Mouse (Mus musculus) E14TG2a.4 (cell line): Measurements from ENCODE around the gene Gm10057.
"Not testable (repeated sequence)": the region's sequence is repeated elsewhere in the genome, so short reads cannot be mapped to it uniquely, and the experiment has no call there.

Experiments
- H3K27me3 ChIP-seq: 2 replicates; pipeline ENCODE4 v1.6.1; 2014; ENCODE audit warnings: low read length, control low read depth; ENCODE audit not compliant: insufficient read depth
- H3K36me3 ChIP-seq: 2 replicates; pipeline ENCODE4 v1.6.1; 2014; ENCODE audit warnings: low read length, control low read depth; ENCODE audit not compliant: insufficient read depth
- H3K4me1 ChIP-seq: replicated peaks from 2 replicates; pipeline ENCODE4 v1.6.1; 2014; ENCODE audit warnings: low read depth, low read length, control low read depth
- H3K4me3 ChIP-seq: replicated peaks from 2 replicates; pipeline ENCODE4 v1.5.1; 2014; ENCODE audit warnings: mild to moderate bottlenecking, low read length
- H3K9me3 ChIP-seq: 2 replicates; pipeline ENCODE4 v1.6.1; 2014; ENCODE audit warnings: low read length, control low read depth

Gene Gm10057

DNA sequence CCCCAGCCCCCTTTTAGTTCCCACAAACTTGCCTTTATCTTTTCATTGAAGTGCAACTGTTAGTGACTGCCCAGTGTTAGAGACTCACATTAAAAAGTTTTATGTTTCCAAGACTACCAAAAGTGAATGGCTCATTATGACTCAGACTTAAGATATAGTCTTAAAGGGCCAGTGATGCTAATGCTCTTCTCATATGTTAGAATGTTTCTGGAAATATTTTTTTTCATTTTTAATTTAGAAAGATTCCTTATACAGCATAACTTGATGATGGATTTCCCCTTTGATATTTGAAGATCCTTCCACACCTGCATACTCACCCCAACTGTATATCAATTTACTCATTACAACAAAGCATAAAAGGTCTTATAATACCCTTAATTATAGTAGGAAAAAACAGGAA is at the start of gene Gm10057:
TSS of gene Gm10057 (minus strand) at position 101 of the 400 bp plus-strand sequence.
- not testable (repeated sequence) for H3K36me3 ChIP-seq, H3K4me1 ChIP-seq, H3K4me3 ChIP-seq, H3K27me3 ChIP-seq, H3K9me3 ChIP-seq

DNA sequence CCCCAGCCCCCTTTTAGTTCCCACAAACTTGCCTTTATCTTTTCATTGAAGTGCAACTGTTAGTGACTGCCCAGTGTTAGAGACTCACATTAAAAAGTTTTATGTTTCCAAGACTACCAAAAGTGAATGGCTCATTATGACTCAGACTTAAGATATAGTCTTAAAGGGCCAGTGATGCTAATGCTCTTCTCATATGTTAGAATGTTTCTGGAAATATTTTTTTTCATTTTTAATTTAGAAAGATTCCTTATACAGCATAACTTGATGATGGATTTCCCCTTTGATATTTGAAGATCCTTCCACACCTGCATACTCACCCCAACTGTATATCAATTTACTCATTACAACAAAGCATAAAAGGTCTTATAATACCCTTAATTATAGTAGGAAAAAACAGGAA is 21.1 kb downstream of the Gm10057 start, which contains the start of gene 4921511M17Rik:
TSS of gene 4921511M17Rik (minus strand) at position 101 of the 400 bp plus-strand sequence.
- H3K4me3 ChIP-seq, H3K36me3 ChIP-seq, H3K4me1 ChIP-seq, H3K27me3 ChIP-seq, H3K9me3 ChIP-seq: not testable (repeated sequence)

DNA sequence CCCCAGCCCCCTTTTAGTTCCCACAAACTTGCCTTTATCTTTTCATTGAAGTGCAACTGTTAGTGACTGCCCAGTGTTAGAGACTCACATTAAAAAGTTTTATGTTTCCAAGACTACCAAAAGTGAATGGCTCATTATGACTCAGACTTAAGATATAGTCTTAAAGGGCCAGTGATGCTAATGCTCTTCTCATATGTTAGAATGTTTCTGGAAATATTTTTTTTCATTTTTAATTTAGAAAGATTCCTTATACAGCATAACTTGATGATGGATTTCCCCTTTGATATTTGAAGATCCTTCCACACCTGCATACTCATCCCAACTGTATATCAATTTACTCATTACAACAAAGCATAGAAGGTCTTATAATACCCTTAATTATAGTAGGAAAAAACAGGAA is 42.3 kb downstream of the Gm10057 start, which contains the start of gene Samt1:
TSS of gene Samt1 (minus strand) at position 101 of the 400 bp plus-strand sequence.
- not testable (repeated sequence) for H3K4me1 ChIP-seq, H3K36me3 ChIP-seq, H3K27me3 ChIP-seq

More for the DNA sequence above, 42.3 kb downstream of the Gm10057 start, which contains the start of gene Samt1:
- not testable (repeated sequence) for H3K9me3 ChIP-seq, H3K4me3 ChIP-seq
